Mouse (Mus musculus): Measurements from ENCODE around the gene Mcoln2. TPM values are rescaled to one million over a fixed set of nuclear protein-coding genes. Genes with fewer than 3 reads are reported as not detected.

Mcoln2 gene
- polyA plus RNA-seq, 1 experiment = 0.89 TPM

DNA sequence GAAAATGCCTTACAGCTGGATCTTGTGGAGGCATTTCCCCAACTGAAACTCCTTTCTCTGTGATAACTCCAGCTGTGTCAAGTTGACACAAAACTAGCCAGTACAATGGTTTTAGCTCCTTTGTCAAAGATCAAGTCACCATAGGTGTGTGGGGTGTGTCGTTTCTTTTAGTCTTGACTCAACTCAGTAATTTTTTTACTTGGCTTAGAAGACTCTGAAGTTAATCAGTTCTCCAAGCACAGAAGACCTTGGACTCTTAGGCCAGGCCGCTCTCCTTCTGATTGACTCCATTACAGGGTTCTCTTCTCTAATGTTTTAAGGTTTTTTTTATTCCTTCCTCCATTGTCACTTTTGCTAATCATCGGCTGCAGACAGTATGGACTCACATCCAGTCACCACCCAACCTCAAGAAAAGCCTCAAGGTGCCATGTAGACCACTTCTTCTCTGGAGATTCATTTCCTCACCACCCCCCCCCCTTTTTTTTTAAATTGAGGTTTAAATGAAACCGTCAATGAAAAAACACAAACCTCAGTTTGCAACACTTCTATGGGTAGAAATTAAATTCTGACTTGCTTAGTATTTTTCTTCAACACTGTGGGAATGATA lies 61.6 kb downstream of the Mcoln2 start:
- no peak for TF ChIP-seq POLR2A (IDR thresholded peaks at IDR 0.05; ENCODE audit: borderline replicate concordance, extremely low read depth, low read depth, low read length)
- TF ChIP-seq CTCF (IDR thresholded peaks at IDR 0.05; ENCODE audit: insufficient read depth, low read length) = no peak
- H3K4me3 ChIP-seq (replicated peaks; ENCODE audit: extremely low read depth, low read depth, low read length) = no peak overlapping the region
- DNase-seq = no peak
- WGBS = 88% methylated on average over 4 of the region's 4 CpGs
- peaks cover 5% of the 10 kb centered on the region for H3K4me1 ChIP-seq (ENCODE audit: control insufficient read depth, insufficient read depth, low read length)

DNA sequence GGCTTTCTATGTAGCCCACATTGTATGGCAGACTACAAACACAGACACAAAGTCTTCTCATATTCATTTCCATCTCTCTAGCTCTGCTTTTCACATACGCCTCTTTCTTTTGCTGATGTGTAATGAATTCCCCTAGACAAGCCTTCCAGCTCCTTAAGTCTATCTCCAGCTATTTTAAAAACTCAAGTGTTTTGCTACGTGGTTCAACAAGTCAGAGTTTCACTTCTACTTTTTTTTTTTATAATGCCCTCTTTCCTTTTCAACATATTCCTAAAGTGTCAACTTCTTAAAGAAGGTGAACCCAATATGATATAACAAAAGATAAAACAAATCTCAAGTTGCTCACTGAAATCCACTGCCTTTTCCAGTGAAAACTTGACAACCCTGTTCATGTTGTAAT lies 62.3 kb downstream of the Mcoln2 start:
- TF ChIP-seq CTCF (IDR thresholded peaks at IDR 0.05; ENCODE audit: insufficient read depth, low read length) (no peak), POLR2A (IDR thresholded peaks at IDR 0.05; ENCODE audit: borderline replicate concordance, extremely low read depth, low read depth, low read length) (no peak)
- Histone ChIP-seq H3K4me1 (ENCODE audit: control insufficient read depth, insufficient read depth, low read length) (peaks cover 5% of the 10 kb centered on the region), H3K4me3 (replicated peaks; ENCODE audit: extremely low read depth, low read depth, low read length) (no peak overlapping the region)
- 52% methylated on average over 2 of the region's 2 CpGs for WGBS
- DNase-seq = no peak

DNA sequence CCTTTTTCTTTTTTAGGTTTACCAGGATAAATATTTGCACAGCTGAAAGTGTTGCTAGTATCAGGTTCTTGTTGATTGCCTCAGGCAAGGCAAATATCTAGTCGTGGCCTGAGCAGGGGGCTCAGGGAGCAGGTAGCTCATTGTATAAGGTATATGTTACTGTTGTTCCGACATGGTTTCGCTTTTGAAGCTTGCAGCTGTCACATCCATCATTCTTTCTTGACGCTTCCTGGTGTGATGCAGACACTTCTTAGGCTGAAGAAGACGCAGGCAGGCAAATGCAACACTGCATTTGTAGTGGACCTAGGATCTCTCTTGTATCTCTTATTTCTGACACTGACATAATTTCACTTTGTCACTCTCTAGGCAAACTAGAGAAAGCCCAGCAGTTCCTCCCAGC lies 63.7 kb downstream of the Mcoln2 start:
- WGBS = 19% methylated on average over 5 of the region's 5 CpGs
- no peak for TF ChIP-seq CTCF (IDR thresholded peaks at IDR 0.05; ENCODE audit: insufficient read depth, low read length)
- TF ChIP-seq POLR2A (IDR thresholded peaks at IDR 0.05; ENCODE audit: borderline replicate concordance, extremely low read depth, low read depth, low read length) = no peak

DNA sequence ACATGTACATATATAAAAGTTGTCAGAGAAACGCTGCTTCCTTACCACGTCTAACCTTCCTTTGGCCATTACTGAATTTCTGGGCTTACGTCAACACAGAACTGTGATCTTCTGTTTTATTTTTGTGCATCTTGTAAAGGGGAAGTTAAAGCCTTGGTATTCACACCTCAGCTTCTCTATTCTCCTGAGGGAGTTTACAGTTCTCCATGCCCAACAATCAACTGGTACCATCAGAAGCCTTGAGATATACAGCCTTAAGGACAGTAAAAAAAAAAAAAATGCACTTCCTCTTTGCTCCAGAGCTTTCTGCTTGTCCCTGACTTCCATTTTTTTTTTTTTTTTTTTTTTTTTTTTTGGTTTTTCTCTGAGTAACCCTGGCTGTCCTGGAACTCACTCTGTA lies 66.9 kb downstream of the Mcoln2 start:
- H3K4me1 ChIP-seq (ENCODE audit: control insufficient read depth, insufficient read depth, low read length) = peaks cover 5% of the 10 kb centered on the region
- H3K4me3 ChIP-seq (replicated peaks; ENCODE audit: extremely low read depth, low read depth, low read length) = no peak overlapping the region
- no peak for TF ChIP-seq POLR2A (IDR thresholded peaks at IDR 0.05; ENCODE audit: borderline replicate concordance, extremely low read depth, low read depth, low read length)
- no peak for TF ChIP-seq CTCF (IDR thresholded peaks at IDR 0.05; ENCODE audit: insufficient read depth, low read length)
- no peak for DNase-seq
- 86% methylated on average over 3 of the region's 3 CpGs for WGBS

More for the DNA sequence above, 63.7 kb downstream of the Mcoln2 start:
- H3K4me1 ChIP-seq (ENCODE audit: control insufficient read depth, insufficient read depth, low read length) = peaks cover 5% of the 10 kb centered on the region
- no peak overlapping the region for H3K4me3 ChIP-seq (replicated peaks; ENCODE audit: extremely low read depth, low read depth, low read length)
- DNase-seq = no peak

DNA sequence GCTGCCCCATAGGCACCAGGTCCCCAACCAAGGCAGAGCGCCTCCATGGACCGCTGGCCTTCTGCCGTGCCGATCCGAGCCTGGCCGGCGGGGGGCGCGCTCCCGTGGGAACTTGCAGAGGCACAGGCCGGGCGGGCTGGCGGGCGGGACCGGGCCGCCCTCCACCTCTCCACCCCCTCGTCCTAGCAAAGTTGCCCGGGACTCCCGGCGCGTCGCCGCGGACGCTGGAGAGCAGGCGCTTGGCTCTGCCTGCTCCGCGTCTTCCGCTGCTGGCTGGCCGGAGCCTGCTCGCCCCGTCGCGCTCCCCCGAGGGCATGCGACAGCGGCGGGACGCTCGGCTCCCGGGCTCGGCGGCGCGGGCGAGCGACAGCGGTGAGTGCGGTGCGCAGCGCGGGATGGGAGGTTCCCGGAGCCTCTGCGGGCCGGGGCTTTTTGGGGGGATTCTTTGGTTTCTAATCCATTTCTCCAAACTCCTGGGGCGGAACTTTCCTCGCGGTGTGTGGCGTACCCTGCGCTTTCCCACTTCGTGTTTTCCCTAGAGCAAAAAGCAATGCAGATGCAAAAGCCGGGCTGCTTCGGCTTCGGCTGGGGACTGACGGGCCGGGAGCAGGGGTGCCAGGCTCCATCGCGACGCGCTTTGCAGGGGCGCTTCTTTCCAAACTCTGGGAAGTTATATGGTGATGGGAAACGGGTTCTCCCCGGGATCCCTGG lies 71.3 kb downstream of the Mcoln2 start, which contains the start of gene Lpar3:
Lpar3 (plus strand) TSS at position 188 of the 711 bp plus-strand sequence.
- H3K4me1 ChIP-seq (ENCODE audit: control insufficient read depth, insufficient read depth, low read length) = no peaks in the 10 kb centered on the region
- WGBS = 1% methylated on average over 72 of the region's 73 CpGs
- peak; percentile 53; the same call in 1 of the 2 replicates for TF ChIP-seq POLR2A (IDR thresholded peaks at IDR 0.05; ENCODE audit: borderline replicate concordance, extremely low read depth, low read depth, low read length)
- TF ChIP-seq CTCF (IDR thresholded peaks at IDR 0.05; ENCODE audit: insufficient read depth, low read length) = peak; percentile 17; the same call in 1 of the 2 replicates
- H3K4me3 ChIP-seq (replicated peaks; ENCODE audit: extremely low read depth, low read depth, low read length) = peak within 1 kb of the TSS; percentile 9
- peak; percentile 79 for DNase-seq

DNA sequence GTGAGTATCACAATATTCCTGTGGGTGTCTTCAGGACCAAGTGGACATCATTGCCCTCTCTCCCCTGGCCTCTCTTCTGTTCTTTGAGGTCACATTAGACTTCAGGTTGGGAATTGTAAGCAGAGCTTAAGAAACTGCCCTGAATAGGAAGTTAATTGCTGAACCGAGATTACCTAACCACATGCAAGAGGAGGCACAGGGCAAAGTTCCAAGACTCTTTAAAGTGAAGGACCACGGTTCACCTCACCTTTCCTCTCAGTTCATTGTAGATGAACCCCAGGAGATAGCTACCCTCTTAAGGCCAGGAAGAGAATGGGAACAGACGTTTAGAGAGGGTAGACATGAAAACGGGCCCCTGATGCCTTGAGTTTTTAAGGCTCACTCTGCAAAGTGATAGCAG lies 74.6 kb downstream of the Mcoln2 start:
- Histone ChIP-seq H3K4me1 (ENCODE audit: control insufficient read depth, insufficient read depth, low read length) (no peaks in the 10 kb centered on the region), H3K4me3 (replicated peaks; ENCODE audit: extremely low read depth, low read depth, low read length) (no peak overlapping the region)
- DNase-seq = no peak
- TF ChIP-seq POLR2A (IDR thresholded peaks at IDR 0.05; ENCODE audit: borderline replicate concordance, extremely low read depth, low read depth, low read length) (no peak), CTCF (IDR thresholded peaks at IDR 0.05; ENCODE audit: insufficient read depth, low read length) (no peak)
- WGBS = 55% methylated on average over 4 of the region's 4 CpGs

DNA sequence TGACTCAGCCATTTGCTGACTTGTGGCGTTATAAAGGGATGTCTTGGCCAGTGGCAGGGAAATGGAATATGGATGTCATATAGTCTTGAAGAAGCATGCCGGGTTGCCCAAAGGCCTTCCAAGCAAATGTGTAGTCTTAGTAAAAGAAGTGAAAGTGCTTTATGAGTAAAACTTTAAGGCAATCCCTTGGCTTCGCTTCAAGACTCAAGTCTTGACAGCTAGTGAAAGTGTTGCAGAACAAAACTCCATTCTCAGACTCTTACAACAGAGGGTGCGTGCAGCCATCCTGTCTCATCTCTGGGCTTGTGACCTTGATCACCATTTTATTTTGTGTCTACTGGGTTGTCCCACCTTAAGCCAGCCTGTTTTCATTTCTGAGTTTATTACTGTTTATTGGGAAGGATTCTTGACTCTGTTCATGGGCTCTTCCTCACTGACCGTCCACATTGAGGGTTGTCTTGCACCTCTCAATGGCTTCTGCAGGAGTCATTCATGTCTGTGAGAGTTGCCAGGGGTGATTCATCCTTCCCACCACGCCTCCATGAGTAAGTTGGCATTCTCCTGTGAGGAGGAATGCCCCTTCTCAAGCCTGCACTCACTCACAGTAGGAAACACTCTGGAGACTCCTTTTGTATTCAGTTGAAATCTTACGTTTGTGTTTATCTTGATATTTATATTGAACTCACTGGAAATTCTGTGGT lies 75.6 kb downstream of the Mcoln2 start:
- WGBS = 50% methylated on average over 7 of the region's 7 CpGs
- DNase-seq = no peak
- Histone ChIP-seq H3K4me1 (ENCODE audit: control insufficient read depth, insufficient read depth, low read length) (no peaks in the 10 kb centered on the region), H3K4me3 (replicated peaks; ENCODE audit: extremely low read depth, low read depth, low read length) (no peak overlapping the region)
- TF ChIP-seq POLR2A (IDR thresholded peaks at IDR 0.05; ENCODE audit: borderline replicate concordance, extremely low read depth, low read depth, low read length) (no peak), CTCF (IDR thresholded peaks at IDR 0.05; ENCODE audit: insufficient read depth, low read length) (no peak)

DNA sequence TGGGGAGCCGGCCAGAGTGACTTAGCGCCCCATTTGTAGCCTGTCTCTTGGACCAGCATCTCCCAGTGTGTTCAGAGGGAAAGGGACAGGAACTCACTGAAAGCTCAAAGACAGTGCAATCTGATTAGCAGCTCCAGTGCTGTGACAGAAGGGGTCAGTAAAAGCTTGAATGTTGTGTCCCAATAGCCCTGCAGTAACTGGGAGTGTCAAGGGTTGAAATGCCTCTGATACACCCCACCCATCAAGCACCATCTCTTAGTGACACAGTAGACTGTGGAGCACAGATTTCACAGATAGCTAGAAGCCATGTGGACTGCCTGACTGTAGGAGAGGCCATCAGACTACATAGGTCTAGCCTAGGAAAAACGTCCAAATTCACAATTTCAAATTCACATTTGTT lies 77.8 kb downstream of the Mcoln2 start:
- no peaks in the 10 kb centered on the region for H3K4me1 ChIP-seq (ENCODE audit: control insufficient read depth, insufficient read depth, low read length)
- DNase-seq = no peak
- TF ChIP-seq POLR2A (IDR thresholded peaks at IDR 0.05; ENCODE audit: borderline replicate concordance, extremely low read depth, low read depth, low read length) = no peak
- no peak for TF ChIP-seq CTCF (IDR thresholded peaks at IDR 0.05; ENCODE audit: insufficient read depth, low read length)
- H3K4me3 ChIP-seq (replicated peaks; ENCODE audit: extremely low read depth, low read depth, low read length) = no peak overlapping the region
- WGBS = 71% methylated on average over 3 of the region's 3 CpGs

DNA sequence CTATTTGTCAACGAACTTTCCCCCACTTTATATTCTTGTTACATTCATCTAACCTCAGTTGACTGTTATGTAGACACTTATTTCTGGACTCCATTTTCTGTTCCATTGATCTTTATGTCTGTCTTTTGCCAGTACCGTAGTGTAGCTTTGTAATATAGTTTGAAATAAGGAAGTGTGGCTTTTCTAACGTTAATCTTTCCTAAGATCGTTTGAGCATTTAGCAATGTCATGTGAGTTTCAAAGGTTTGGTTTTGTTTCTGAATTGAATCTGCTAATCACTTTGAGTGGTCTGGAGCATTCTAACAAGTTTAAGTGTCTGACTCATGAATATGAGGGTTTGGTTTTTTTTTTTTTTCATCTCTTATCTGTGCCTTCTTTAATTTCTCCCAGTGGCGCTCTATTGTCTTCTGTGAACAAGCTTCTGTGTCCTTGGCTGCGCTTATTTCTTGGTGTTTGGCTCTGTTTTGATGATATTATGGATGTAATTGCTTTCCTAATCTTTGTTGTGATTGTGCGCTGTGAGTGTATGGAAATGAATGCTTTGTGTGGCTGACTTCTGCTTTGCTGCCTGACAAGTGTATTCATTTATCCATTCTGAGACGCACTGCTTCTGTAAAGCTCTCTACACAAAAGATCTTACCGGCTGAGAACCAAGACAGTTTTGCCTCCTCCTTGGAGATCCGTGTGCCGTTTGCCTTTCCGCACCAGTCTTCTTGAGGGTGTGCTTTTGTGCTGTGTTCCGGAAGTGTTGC lies 79.1 kb downstream of the Mcoln2 start:
- Histone ChIP-seq H3K4me3 (replicated peaks; ENCODE audit: extremely low read depth, low read depth, low read length) (no peak overlapping the region), H3K4me1 (ENCODE audit: control insufficient read depth, insufficient read depth, low read length) (no peaks in the 10 kb centered on the region)
- no peak for DNase-seq
- TF ChIP-seq POLR2A (IDR thresholded peaks at IDR 0.05; ENCODE audit: borderline replicate concordance, extremely low read depth, low read depth, low read length) (no peak), CTCF (IDR thresholded peaks at IDR 0.05; ENCODE audit: insufficient read depth, low read length) (no peak)
- 76% methylated on average over 13 of the region's 13 CpGs for WGBS

Data from lung, adult 2 months (tissue).